Mouse (Mus musculus) adrenal gland, postnatal 36 days (tissue): ENCODE results near the gene Itga8. TPM values are rescaled to one million over a fixed set of nuclear protein-coding genes. Genes with fewer than 3 reads are reported as not detected.

ENCODE experiments used
- DNase-seq, 2 experiments: peaks; one replicate each; pipeline ENCODE4 v3.0.0; 2021; ENCODE audit warnings: mixed read lengths in 1 of 2
- total RNA-seq, 2 experiments: library from RNA; stranded (reverse); gene quantifications; 2 replicates each; pipeline ENCODE4 v1.2.3; 2021

Gene Itga8
- total RNA-seq, 2 experiments from 2014 or later: 20.8 to 24.1 TPM

DNA sequence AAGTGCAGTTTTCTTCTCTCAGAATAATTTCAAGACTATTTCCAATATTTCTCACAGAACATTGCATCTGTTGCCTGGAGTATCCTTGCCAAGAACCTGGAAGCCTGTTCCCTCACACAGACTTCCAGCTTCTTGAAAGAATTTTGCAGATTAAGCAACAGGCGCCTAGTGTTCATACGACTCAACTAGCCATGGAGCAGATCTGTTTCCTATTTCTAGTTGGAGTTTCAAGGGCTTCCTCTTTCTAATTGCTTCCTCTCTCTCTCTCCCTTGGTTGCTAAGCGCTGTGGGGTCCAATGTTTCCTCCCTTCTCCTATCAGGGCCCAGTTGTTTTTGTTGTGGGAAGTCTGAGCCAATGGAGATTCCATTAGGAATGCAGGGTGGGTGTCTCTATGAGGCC, 7.7 kb downstream of the Itga8 start:
- DNase-seq: no peak

- DNase-seq: no peak
Observed at GRCm38 (mm10) chr2:12293458-12293857, 8.3 kb downstream of the Itga8 start.

GRCm38 (mm10) chr2:12292023-12292820, 9.5 kb downstream of the Itga8 start:
- no peak for DNase-seq

DNA sequence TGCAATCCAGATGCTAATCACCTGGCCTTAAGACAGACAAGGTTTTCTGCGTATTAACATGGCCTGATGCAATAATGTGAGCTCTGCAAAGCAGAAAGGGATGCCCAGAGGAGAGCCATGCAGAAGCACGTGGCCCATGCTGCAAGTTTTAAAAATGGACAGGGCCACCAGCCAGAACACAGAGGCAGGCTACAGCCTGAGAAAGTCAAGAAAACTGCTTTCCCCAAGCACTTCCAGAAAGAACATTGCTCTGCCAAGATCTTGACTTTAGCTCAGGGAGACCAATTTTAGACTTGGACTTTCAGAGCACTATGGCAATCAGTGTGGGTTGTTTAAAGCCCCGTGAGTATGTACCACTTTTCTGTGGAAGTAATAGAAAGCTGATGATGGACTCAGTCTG, 11.5 kb downstream of the Itga8 start:
- no peak for DNase-seq

DNA sequence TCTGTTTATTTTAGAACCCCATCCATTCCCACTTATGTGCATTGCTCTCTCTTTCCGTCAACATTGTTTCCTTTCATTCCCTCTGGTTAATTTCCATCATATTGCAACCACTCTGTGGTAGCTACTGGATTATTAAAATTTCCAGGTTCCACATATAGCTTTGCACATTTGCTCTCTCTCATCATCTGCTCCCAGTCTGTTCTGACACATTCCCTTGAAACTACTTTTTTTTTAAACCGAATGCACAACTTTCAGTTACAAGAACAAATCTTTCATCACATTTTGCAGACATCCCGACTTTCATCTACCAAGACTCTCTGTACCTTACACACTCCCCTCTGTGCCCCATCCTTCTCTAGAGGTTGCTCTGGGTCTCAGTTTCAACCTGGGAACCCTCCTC, 13.9 kb downstream of the Itga8 start:
- no peak for DNase-seq

DNA sequence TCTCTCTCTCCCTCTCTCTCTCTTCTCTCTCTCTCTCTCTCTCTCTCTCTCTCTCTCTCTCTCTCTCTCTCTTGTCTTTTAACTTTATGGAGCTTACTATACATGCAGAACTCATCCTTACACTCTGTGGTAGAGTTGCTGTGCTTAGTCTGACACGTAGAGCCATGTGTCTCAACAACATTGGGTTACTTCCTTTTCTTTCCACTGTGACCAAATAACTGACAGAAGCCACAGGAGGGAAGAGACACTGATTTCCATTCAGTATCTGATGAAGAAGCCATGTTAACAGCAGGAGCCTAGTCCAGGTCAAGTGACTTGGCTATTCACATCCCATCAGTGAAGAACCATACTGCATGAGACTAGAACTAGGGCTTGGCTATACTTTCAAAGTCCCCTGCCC, 21.1 kb downstream of the Itga8 start:
- no peak for DNase-seq

DNA sequence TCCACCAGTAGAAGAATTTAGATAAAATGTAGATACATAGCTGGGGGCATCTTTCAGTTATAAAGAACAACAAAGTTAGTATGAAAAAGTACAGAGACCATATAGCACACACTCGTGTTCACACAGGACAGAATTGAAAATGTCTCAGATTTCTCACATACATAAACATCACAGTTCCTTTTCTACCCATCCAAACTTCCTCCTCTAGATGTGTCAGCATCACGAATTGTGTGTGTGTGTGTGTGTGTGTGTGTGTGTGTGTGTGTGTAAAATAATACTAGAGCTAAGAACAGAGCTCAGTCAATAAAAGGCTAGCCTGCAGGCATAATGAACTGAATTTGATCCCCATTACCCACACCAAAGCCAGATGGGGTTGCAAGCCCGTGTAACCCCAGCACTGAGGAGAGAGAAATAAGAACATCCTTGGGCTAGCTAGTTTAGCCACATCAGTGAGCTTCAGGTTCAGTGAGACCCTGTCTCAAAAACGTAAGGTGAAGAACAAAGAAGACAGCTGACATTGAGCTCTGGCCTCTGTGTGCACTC, 22.6 kb downstream of the Itga8 start:
- DNase-seq: no peak

- no peak for DNase-seq
Observed at GRCm38 (mm10) chr2:12256635-12257317, 44.9 kb downstream of the Itga8 start.

DNA sequence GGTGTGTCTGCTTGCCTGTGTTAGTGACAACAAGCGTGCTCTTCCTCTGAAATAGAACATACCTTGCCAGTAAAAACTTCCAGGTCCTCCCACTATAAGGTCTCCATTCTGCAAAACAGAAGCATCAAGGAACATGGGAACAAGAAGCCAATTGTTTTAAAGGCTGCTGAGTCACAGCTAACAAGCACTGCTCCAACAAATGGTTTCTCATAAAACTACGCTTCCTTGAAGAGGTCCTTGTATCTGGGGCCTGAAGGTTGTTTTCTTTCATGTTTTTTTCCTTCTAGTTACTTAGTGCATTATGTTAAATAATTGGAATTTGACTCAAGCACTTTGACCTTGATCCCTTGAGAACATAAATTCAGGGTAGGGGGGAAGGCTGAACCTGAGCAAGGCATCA, 45.8 kb downstream of the Itga8 start:
- no peak for DNase-seq

- no peak for DNase-seq
Observed at GRCm38 (mm10) chr2:12235345-12235744, 66.4 kb downstream of the Itga8 start.

- no peak for DNase-seq
Observed at GRCm38 (mm10) chr2:12229721-12230120, 72.0 kb downstream of the Itga8 start.

GRCm38 (mm10) chr2:12228335-12228734, 73.4 kb downstream of the Itga8 start:
- DNase-seq: no peak

DNA sequence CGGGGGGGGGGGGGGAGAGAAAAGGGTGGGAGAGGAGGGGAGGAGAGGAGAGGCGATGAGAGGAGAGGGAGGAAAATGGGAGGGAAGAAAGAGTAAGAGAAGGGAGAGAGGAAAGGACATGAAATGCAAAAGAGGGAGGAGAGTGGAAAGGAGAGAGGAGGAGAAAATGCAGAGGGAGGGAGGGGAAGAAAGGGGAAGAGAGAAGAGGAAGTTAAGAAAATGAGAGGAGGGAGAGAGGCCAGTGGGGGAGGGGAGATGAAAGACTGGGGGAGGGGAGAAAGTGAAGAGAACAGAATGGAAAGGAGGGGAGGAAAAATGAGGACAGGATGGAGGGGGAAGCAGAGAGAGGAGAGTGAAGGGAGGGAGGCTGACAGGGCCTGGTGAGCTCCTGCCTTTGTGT, 74.5 kb downstream of the Itga8 start:
- no peak for DNase-seq

- no peak for DNase-seq
Observed at GRCm38 (mm10) chr2:12226367-12226766, 75.4 kb downstream of the Itga8 start.

DNA sequence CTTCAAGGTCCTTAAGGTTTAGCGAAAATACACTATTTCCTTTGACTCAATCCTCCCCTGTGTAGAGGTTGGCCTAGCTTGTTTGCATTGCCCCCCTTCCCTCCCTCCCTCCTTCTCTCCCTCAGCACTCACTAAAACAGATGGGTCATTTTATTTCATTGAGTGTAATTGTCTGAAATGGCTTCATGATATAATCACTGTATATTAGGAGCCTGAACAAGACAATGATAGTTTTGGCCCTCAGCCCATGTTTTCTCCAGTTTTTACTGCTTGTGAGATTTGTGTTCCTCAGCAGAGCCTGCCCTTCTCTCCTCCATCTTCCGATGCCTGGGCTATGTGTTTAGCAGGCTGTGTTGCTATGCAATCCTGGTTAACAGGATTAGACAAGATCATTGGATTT, 80.1 kb downstream of the Itga8 start:
- DNase-seq: no peak

- DNase-seq: no peak
Observed at GRCm38 (mm10) chr2:12213464-12213790, 88.3 kb downstream of the Itga8 start.

DNA sequence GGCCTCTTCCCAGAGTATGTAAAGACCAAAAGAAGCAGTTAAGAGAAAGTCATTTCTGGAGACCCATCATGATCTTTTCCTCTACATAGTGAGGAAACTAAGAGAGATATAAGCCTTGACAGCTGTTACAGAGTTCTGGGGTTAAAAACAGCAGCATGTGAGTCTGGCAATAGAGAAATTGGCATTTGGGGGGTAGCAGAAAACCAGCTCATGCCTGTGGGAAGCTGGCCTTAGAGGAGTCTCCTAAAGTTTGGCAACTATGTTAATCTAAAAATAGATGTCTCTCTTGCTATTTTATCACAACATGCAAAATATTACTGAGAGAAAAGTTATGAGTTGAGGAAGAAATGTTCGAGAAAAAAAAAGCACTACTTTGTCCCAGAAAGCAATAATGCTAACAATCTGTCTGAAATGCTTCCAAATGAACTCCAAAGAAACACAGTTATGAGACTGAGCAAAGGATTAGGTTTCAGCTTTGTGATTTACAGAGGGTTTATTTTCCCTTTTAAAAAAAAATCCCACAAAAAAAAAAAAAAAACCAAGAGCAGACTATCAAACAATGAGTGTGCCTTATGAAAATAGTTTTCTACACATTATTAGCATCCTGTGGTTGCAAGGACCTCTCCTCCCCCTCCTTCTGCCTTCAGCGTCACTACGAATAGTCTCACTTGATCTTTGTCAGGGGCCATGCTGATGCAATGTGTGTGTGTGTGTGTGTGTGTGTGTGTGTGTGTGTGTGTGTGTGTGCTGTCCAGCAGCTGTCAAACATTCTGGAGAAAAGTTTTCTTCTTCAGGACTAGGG, 88.9 kb downstream of the Itga8 start:
- no peak for DNase-seq

DNA sequence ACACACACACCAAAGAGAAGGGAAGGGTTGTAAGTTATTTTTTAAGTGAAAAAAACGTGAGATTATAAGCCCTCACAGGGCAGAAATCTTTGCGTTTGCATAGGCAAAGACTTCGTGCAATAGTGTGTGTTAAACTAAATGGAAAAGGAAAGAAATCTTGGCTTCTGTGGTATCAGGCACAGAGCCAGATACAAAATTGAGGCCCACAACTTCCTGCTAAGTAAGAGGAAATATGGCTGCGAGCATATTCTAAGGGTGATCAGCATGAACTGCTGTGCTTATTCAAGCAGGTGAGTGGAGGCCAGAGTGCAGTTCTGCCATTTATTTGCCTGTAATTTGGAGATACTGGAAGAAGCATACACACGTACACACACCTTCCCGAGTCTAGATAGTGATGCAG, 93.6 kb downstream of the Itga8 start:
- DNase-seq: no peak

DNA sequence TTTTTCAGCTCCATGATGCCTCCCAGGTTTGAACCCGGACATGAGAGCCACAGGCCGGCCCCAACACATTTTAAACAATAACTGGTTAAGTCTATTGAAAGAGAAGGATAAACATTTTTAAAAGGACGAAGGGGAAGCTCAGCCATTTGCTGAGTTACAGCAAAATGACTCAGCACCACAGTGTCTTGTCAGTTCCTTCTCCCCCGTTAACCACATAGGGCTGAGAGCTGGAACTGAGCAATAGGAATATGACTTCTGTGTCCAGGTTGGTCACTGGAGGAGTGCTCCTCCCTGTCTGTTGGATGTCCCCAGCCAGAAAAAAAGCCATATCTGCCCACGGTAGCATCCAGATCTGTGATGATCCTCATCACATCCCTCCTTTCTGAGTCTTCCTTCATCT, 95.4 kb downstream of the Itga8 start:
- no peak for DNase-seq

- no peak for DNase-seq
Observed at GRCm38 (mm10) chr2:12205875-12206274, 95.8 kb downstream of the Itga8 start.

- DNase-seq: no peak
Observed at GRCm38 (mm10) chr2:12203231-12203630, 98.5 kb downstream of the Itga8 start.

DNA sequence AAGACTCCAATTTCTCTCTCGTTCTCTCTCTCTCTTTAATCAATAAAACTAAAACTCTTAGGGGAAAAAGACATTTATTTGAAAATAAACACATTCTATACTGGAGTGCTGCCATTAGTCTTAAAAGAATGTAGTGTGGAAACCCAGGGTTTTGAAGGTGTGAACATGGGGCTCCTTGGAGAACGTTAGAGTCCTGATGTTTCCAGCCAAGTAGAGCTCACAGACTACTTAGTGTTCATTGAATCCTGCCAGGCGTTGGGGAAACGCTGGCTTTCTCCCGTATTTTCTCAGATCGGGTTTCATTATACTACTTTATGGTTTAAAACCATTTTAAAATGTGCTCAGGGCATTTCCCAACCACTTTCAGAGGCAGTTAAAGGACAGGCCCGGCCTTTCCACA, 103.0 kb downstream of the Itga8 start:
- no peak for DNase-seq

DNA sequence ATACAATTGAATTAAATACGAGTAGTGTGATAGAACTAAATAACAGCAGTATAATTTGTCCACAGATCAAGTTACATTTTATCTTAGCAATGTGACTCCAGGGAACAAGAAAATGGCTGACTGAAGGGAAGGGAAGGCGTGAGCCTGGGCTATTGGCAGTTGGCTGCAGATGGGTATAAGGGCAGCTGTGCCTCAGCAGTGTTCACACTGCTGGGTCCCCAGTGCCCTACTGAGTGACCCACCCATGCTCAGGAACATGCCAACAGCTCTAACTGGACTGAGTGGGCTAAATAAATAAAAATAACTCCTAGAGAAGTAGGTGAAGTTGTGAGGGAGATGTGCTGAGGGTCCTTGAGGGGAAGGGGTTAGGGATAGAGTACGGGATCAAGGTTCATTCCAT, 103.5 kb downstream of the Itga8 start:
- DNase-seq: no peak
